Mouse (Mus musculus): ENCODE data around the gene Tmem131l. TPM values are rescaled to one million over a fixed set of nuclear protein-coding genes. Genes with fewer than 3 reads are reported as not detected.

The Tmem131l gene
- total and polyA plus RNA-seq, 3 experiments, result 9.6 to 39.6 TPM; not detected in 1

DNA sequence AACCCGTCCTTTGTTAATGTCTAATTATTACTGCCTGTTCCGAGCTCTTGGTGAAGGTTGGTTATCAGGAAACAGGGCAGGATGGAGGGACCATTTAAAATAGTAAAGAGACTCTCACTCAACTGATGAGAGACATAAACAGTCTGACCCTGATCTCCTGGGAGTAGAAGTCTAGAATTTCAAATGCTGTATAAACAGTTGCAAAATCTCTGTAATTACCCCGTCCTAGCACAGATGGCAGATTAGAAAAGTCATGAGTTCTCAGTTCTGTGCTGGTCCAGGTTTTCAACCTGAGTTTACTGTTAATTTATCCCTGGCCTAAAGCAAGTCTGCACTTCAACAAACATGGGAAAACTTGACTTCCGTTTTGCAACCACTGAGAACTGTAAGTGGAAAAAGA lies 20.2 kb upstream of the Tmem131l start:
- Histone ChIP-seq H3K4me3 (ENCODE audit: control insufficient read depth in 1 of 2, insufficient read depth in 1 of 2, low read depth in 2 of 2, low read length in 2 of 2) (no peak overlapping the region), H3K9ac (ENCODE audit: control insufficient read depth, low read depth, low read length, poor library complexity, severe bottlenecking) (no peak overlapping the region), H3K36me3 (ENCODE audit: control insufficient read depth in 1 of 2, insufficient read depth in 2 of 2, low read length in 2 of 2) (no peaks in the 10 kb centered on the region), H3K9me3 (replicated peaks; ENCODE audit: insufficient read depth, low read length) (no peaks in the 10 kb centered on the region), H3K79me2 (ENCODE audit: control insufficient read depth, insufficient read depth, low read length, poor library complexity) (no peaks in the 10 kb centered on the region), H3K27ac (ENCODE audit: control insufficient read depth, low read depth, low read length) (no peak overlapping the region), H3K4me1 (ENCODE audit: control insufficient read depth in 1 of 2, insufficient read depth in 2 of 2, low read length in 2 of 2) (no peaks in the 10 kb centered on the region), H3K27me3 (ENCODE audit: control insufficient read depth in 1 of 2, insufficient read depth in 2 of 2, low read length in 2 of 2) (peaks cover 0 to 2% of the 10 kb centered on the region in 2 experiments; a peak in 1 of 4 replicates)
- TF ChIP-seq MAFK (IDR thresholded peaks at IDR 0.05; ENCODE audit: borderline replicate concordance, low read depth, low read length) (no peak), E2F4 (IDR thresholded peaks at IDR 0.05; ENCODE audit: borderline replicate concordance, low read depth, low read length) (no peak), CHD2 (IDR thresholded peaks at IDR 0.05; ENCODE audit: low read length) (no peak), SIN3A (IDR thresholded peaks at IDR 0.05; ENCODE audit: low read length) (no peak), USF2 (IDR thresholded peaks at IDR 0.05; ENCODE audit: borderline replicate concordance in 1 of 2, insufficient read depth in 1 of 2, low read depth in 1 of 2, low read length in 2 of 2) (no peak), MAZ (IDR thresholded peaks at IDR 0.05; ENCODE audit: low read depth, low read length) (no peak), MYC (IDR thresholded peaks at IDR 0.05; ENCODE audit: low read depth, low read length) (no peak), GABPA (IDR thresholded peaks at IDR 0.05; ENCODE audit: low read depth, low read length) (no peak), RCOR1 (IDR thresholded peaks at IDR 0.05; ENCODE audit: low read depth, low read length) (no peak), ETS1 (IDR thresholded peaks at IDR 0.05; ENCODE audit: low read depth, low read length) (no peak), SMC3 (IDR thresholded peaks at IDR 0.05; ENCODE audit: low read depth, low read length) (no peak)
- no peak for DNase-seq (ENCODE audit: low read depth, low spot score)

- TF ChIP-seq MXI1 (IDR thresholded peaks at IDR 0.05; ENCODE audit: low read depth, low read length) (no peak), ETS1 (IDR thresholded peaks at IDR 0.05; ENCODE audit: low read depth, low read length) (no peak), RAD21 (IDR thresholded peaks at IDR 0.05; ENCODE audit: low read depth, low read length) (no peak)
- H3K4me3 ChIP-seq (ENCODE audit: control insufficient read depth in 1 of 2, insufficient read depth in 1 of 2, low read depth in 2 of 2, low read length in 2 of 2), result no peak overlapping the region
- no peak overlapping the region for H3K9ac ChIP-seq (ENCODE audit: control insufficient read depth, low read depth, low read length, poor library complexity, severe bottlenecking)
- no peak overlapping the region for H3K27ac ChIP-seq (ENCODE audit: control insufficient read depth, low read depth, low read length)
- no peaks in the 10 kb centered on the region for H3K4me1 ChIP-seq (ENCODE audit: control insufficient read depth in 1 of 2, insufficient read depth in 2 of 2, low read length in 2 of 2)
- no peaks in the 10 kb centered on the region for H3K36me3 ChIP-seq (ENCODE audit: control insufficient read depth in 1 of 2, insufficient read depth in 2 of 2, low read length in 2 of 2)
- H3K79me2 ChIP-seq (ENCODE audit: control insufficient read depth, insufficient read depth, low read length, poor library complexity), result no peaks in the 10 kb centered on the region
- peaks cover 0 to 2% of the 10 kb centered on the region in 2 experiments; a peak in 1 of 4 replicates for H3K27me3 ChIP-seq (ENCODE audit: control insufficient read depth in 1 of 2, insufficient read depth in 2 of 2, low read length in 2 of 2)
- H3K9me3 ChIP-seq (replicated peaks; ENCODE audit: insufficient read depth, low read length), result no peaks in the 10 kb centered on the region
- no peak for DNase-seq (ENCODE audit: low read depth, low spot score)
Observed at GRCm38 (mm10) chr3:84059676-84060075, 19.7 kb upstream of the Tmem131l start.

DNA sequence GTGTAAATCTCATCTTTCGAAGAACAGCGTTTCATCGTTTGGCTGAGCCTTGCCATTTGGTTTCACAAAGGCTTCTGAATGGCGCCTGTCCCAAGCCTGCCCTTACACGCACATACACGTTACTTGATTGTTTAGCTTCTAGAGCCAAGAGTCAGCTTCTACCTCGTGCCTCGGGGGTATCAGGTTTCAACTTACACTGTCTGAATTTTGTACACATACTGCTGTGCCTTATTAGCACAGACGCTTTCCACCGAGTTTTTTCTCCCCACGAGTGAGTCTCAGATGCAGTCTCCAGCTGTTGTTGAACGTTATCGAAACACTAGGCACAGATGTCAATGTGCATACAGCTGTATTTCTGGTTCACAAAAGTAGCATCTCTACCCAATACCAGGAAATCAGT lies 19.3 kb upstream of the Tmem131l start:
- H3K4me1 ChIP-seq (ENCODE audit: control insufficient read depth in 1 of 2, insufficient read depth in 2 of 2, low read length in 2 of 2), result no peaks in the 10 kb centered on the region
- H3K27ac ChIP-seq (ENCODE audit: control insufficient read depth, low read depth, low read length), result no peak overlapping the region
- no peaks in the 10 kb centered on the region for H3K9me3 ChIP-seq (replicated peaks; ENCODE audit: insufficient read depth, low read length)
- H3K27me3 ChIP-seq (ENCODE audit: control insufficient read depth in 1 of 2, insufficient read depth in 2 of 2, low read length in 2 of 2), result peaks cover 0 to 2% of the 10 kb centered on the region in 2 experiments; a peak in 1 of 4 replicates
- no peaks in the 10 kb centered on the region for H3K36me3 ChIP-seq (ENCODE audit: control insufficient read depth in 1 of 2, insufficient read depth in 2 of 2, low read length in 2 of 2)
- no peaks in the 10 kb centered on the region for H3K79me2 ChIP-seq (ENCODE audit: control insufficient read depth, insufficient read depth, low read length, poor library complexity)
- DNase-seq (ENCODE audit: low read depth, low spot score), result no peak
- TF ChIP-seq ETS1 (IDR thresholded peaks at IDR 0.05; ENCODE audit: low read depth, low read length), result no peak
- H3K4me3 ChIP-seq (ENCODE audit: control insufficient read depth in 1 of 2, insufficient read depth in 1 of 2, low read depth in 2 of 2, low read length in 2 of 2), result no peak overlapping the region
- no peak overlapping the region for H3K9ac ChIP-seq (ENCODE audit: control insufficient read depth, low read depth, low read length, poor library complexity, severe bottlenecking)

All from MEL (cell line).